Comparison of ENCODE assay signal across 8 mouse cellular contexts in genomic region chr7:44406015-44406355, GRCm38 (mm10). TPM values are rescaled to one million over a fixed set of nuclear protein-coding genes. Genes with fewer than 3 reads are reported as not detected.
DNase-seq lines count a peak whose midpoint lies in the region; ATAC-seq and TF ChIP-seq lines count a peak whose summit lies in the region.

No protein-coding gene starts in this region.

- no peak overlapping the region for H3K27ac ChIP-seq in heart, embryonic 16.5 days (ENCODE audit: low read length)
- H3K27ac ChIP-seq in MEL (ENCODE audit: control insufficient read depth, low read depth, low read length): no peak overlapping the region
- no peak overlapping the region for H3K27ac ChIP-seq in embryonic facial prominence, embryonic 13.5 days
- no peak overlapping the region for H3K27ac ChIP-seq in liver, embryonic 15.5 days (replicated peaks)

- no peaks in the 10 kb centered on the region for H3K4me1 ChIP-seq in heart, embryonic 16.5 days (ENCODE audit: control insufficient read depth, insufficient read depth, low read length)
- peaks cover 0 to 9% of the 10 kb centered on the region in 2 experiments; a peak in 2 of 4 replicates for H3K4me1 ChIP-seq in MEL (ENCODE audit: control insufficient read depth in 1 of 2, insufficient read depth in 2 of 2, low read length in 2 of 2)
- no peaks in the 10 kb centered on the region; the same call in 1 of the 2 replicates for H3K4me1 ChIP-seq in embryonic facial prominence, embryonic 13.5 days
- H3K4me1 ChIP-seq in liver, embryonic 15.5 days (replicated peaks): peaks cover 11% of the 10 kb centered on the region

- no peaks in the 10 kb centered on the region for H3K36me3 ChIP-seq in heart, embryonic 16.5 days (ENCODE audit: control insufficient read depth, insufficient read depth)
- H3K36me3 ChIP-seq in MEL (ENCODE audit: control insufficient read depth in 1 of 2, insufficient read depth in 2 of 2, low read length in 2 of 2): peaks cover 0 to 2% of the 10 kb centered on the region in 2 experiments; a peak in 1 of 4 replicates
- H3K36me3 ChIP-seq in embryonic facial prominence, embryonic 13.5 days: no peaks in the 10 kb centered on the region
- no peaks in the 10 kb centered on the region for H3K36me3 ChIP-seq in liver, embryonic 15.5 days (replicated peaks)

- WGBS in heart, embryonic 16.5 days: under 1% methylated on average over 5 of the region's 5 CpGs
- 0% methylated on average over 5 of the region's 5 CpGs for WGBS in embryonic facial prominence, embryonic 13.5 days
- WGBS in liver, embryonic 15.5 days (ENCODE audit: insufficient replicate concordance): 4% methylated on average over 5 of the region's 5 CpGs

- no peak for TF ChIP-seq RAD21 in MEL (IDR thresholded peaks at IDR 0.05; ENCODE audit: low read depth, low read length)

- no peak for TF ChIP-seq CTCF in MEL (IDR thresholded peaks at IDR 0.05 in 2 of 3, conservative IDR thresholded peaks at IDR 0.05 in 1 of 3; ENCODE audit: control insufficient read depth in 1 of 3, insufficient read depth in 1 of 3, low read depth in 2 of 3, low read length in 3 of 3, poor library complexity in 1 of 3, severe bottlenecking in 1 of 3)

- H3K9ac ChIP-seq in heart, embryonic 16.5 days (ENCODE audit: low read length): no peak overlapping the region
- no peak overlapping the region for H3K9ac ChIP-seq in MEL (ENCODE audit: control insufficient read depth, low read depth, low read length, poor library complexity, severe bottlenecking)
- no peak overlapping the region for H3K9ac ChIP-seq in embryonic facial prominence, embryonic 13.5 days
- no peak overlapping the region for H3K9ac ChIP-seq in liver, embryonic 15.5 days

- TF ChIP-seq POLR2A in MEL (IDR thresholded peaks at IDR 0.05; ENCODE audit: control insufficient read depth in 1 of 2, insufficient read depth in 1 of 2, low read depth in 1 of 2, low read length in 2 of 2, poor library complexity in 1 of 2): no peak

- H3K9me3 ChIP-seq in heart, embryonic 16.5 days (replicated peaks; ENCODE audit: control insufficient read depth, low read length): no peaks in the 10 kb centered on the region
- no peaks in the 10 kb centered on the region for H3K9me3 ChIP-seq in MEL (replicated peaks; ENCODE audit: insufficient read depth, low read length)
- no peaks in the 10 kb centered on the region for H3K9me3 ChIP-seq in embryonic facial prominence, embryonic 13.5 days
- H3K9me3 ChIP-seq in liver, embryonic 15.5 days (replicated peaks): no peaks in the 10 kb centered on the region

- peak overlapping the region; percentile 69 for H3K4me2 ChIP-seq in heart, embryonic 16.5 days (ENCODE audit: low read depth, low read length)
- peak overlapping the region; percentile 61 for H3K4me2 ChIP-seq in embryonic facial prominence, embryonic 13.5 days
- H3K4me2 ChIP-seq in liver, embryonic 15.5 days: peak overlapping the region; percentile 63

- TF ChIP-seq EP300 in MEL (IDR thresholded peaks at IDR 0.05; ENCODE audit: low read depth in 1 of 2, low read length in 2 of 2): no peak

- no peaks in the 10 kb centered on the region for H3K27me3 ChIP-seq in heart, embryonic 16.5 days (ENCODE audit: control insufficient read depth, insufficient read depth, low read length)
- no peaks in the 10 kb centered on the region for H3K27me3 ChIP-seq in MEL (ENCODE audit: control insufficient read depth in 1 of 2, insufficient read depth in 2 of 2, low read length in 2 of 2)
- peaks cover 31% of the 10 kb centered on the region for H3K27me3 ChIP-seq in embryonic facial prominence, embryonic 13.5 days
- H3K27me3 ChIP-seq in liver, embryonic 15.5 days: peaks cover 38% of the 10 kb centered on the region

- DNase-seq in heart, adult 8-10 months (ENCODE audit: low spot score): no peak
- DNase-seq in MEL (ENCODE audit: low read depth, low spot score): no peak
- DNase-seq in adrenal gland, adult (ENCODE audit: inconsistent age in 2 of 2, low spot score in 1 of 2): no peak
- no peak for DNase-seq in right cerebral cortex, adult 2 months (ENCODE audit: low spot score in 2 of 2)
- DNase-seq in kidney, postnatal 4 days: no peak

- ATAC-seq in heart, embryonic 16.5 days (replicated peaks; ENCODE audit: extremely low read depth, insufficient read depth, low FRiP score): no peak
- ATAC-seq in embryonic facial prominence, embryonic 13.5 days (ENCODE audit: insufficient number of reproducible peaks, insufficient read depth, low FRiP score, low TSS enrichment, low read depth): peak; percentile 3; the same call in 1 of the 2 replicates
- ATAC-seq in liver, embryonic 15.5 days (ENCODE audit: insufficient read depth): peak; percentile 22; the same call in 1 of the 2 replicates

- no peaks in the 10 kb centered on the region for H3K79me2 ChIP-seq in MEL (ENCODE audit: control insufficient read depth, insufficient read depth, low read length, poor library complexity)

- H3K4me3 ChIP-seq in heart, embryonic 16.5 days (ENCODE audit: low read length): no peak overlapping the region
- no peak overlapping the region for H3K4me3 ChIP-seq in MEL (ENCODE audit: control insufficient read depth in 1 of 2, insufficient read depth in 1 of 2, low read depth in 2 of 2, low read length in 2 of 2)
- peak overlapping the region; percentile 42; the same call in 1 of the 2 replicates for H3K4me3 ChIP-seq in embryonic facial prominence, embryonic 13.5 days
- no peak overlapping the region for H3K4me3 ChIP-seq in liver, embryonic 15.5 days (replicated peaks)

TF ChIP-seq in MEL, 35 proteins besides CTCF, POLR2A, EP300 and RAD21:
- TF ChIP-seq NRF1 (IDR thresholded peaks at IDR 0.05; ENCODE audit: insufficient read depth, low read depth, low read length, poor library complexity, severe bottlenecking): peak; percentile 74
- TF ChIP-seq MAX (IDR thresholded peaks at IDR 0.05; ENCODE audit: low read length): peak; percentile 48
- no peak for TF ChIP-seq SMC3 (IDR thresholded peaks at IDR 0.05; ENCODE audit: low read depth, low read length)
- TF ChIP-seq E2F4 (IDR thresholded peaks at IDR 0.05; ENCODE audit: borderline replicate concordance, low read depth, low read length): 0 out of 2 replicates have a peak, but pooled peaks have one; percentile 59

RNA-seq across cellular contexts. Expression of gene 1700008O03Rik, which starts 20.4 kb away (rescaled TPM):
- 0.32 and 0.41 TPM in 2 replicates for polyA plus RNA-seq in heart, embryonic 16.5 days (2015; fragmentation: Nextera tagmentation; extraction: Ambion mirVana)
- total RNA-seq in heart, adult 8-10 months (2022): under 1 TPM in 1 of 4 experiments, not detected in 3; 0.46 TPM
- not detected in 2 replicates for total RNA-seq in MEL (2012; rRNA removed)
- under 1 TPM in 1 of 2 experiments, not detected in 1; 0.95 TPM for polyA plus RNA-seq in MEL (2012; ENCODE audit: insufficient read depth in 1 of 2, insufficient read length in 2 of 2, low read depth in 1 of 2, low replicate concordance in 2 of 2, missing spikeins in 1 of 2)
- 0.19 and 1.4 TPM in 2 replicates for polyA plus RNA-seq in embryonic facial prominence, embryonic 13.5 days (2015; fragmentation: Nextera tagmentation; extraction: Ambion mirVana)
- 0.16 TPM in 1 of 2 replicates, not detected in the other for polyA plus RNA-seq in liver, embryonic 15.5 days (2015; fragmentation: Nextera tagmentation; extraction: Ambion mirVana)

RNA-seq across cellular contexts. Expression of gene Syt3, which starts 22.1 kb away (rescaled TPM):
- polyA plus RNA-seq in heart, embryonic 16.5 days (2015; fragmentation: Nextera tagmentation; extraction: Ambion mirVana): 0.62 and 0.70 TPM in 2 replicates
- total RNA-seq in heart, adult 8-10 months (2022): 1 to 10 TPM; 2.4 to 3.7 (median 3.1) TPM
- total RNA-seq in MEL (2012; rRNA removed): 0.08 and 0.20 TPM in 2 replicates
- polyA plus RNA-seq in MEL (2012; ENCODE audit: insufficient read depth in 1 of 2, insufficient read length in 2 of 2, low read depth in 1 of 2, low replicate concordance in 2 of 2, missing spikeins in 1 of 2): under 1 TPM in 1 of 2 experiments, not detected in 1; 0.56 TPM
- polyA plus RNA-seq in embryonic facial prominence, embryonic 13.5 days (2015; fragmentation: Nextera tagmentation; extraction: Ambion mirVana): 4.1 and 4.9 TPM in 2 replicates
- polyA plus RNA-seq in liver, embryonic 15.5 days (2015; fragmentation: Nextera tagmentation; extraction: Ambion mirVana): not detected in 2 replicates

RNA-seq across cellular contexts. Expression of gene Lrrc4b, which starts 22.8 kb away (rescaled TPM):
- polyA plus RNA-seq in heart, embryonic 16.5 days (2015; fragmentation: Nextera tagmentation; extraction: Ambion mirVana): 1.2 and 1.3 TPM in 2 replicates
- 10 to 100 TPM; 33.5 to 37.9 (median 36.4) TPM for total RNA-seq in heart, adult 8-10 months (2022)
- total RNA-seq in MEL (2012; rRNA removed): 0.52 and 0.58 TPM in 2 replicates
- polyA plus RNA-seq in MEL (2012; ENCODE audit: insufficient read depth in 1 of 2, insufficient read length in 2 of 2, low read depth in 1 of 2, low replicate concordance in 2 of 2, missing spikeins in 1 of 2): 1 to 10 TPM in 1 of 2 experiments, not detected in 1; 4.4 TPM
- 1.5 and 1.6 TPM in 2 replicates for polyA plus RNA-seq in embryonic facial prominence, embryonic 13.5 days (2015; fragmentation: Nextera tagmentation; extraction: Ambion mirVana)
- polyA plus RNA-seq in liver, embryonic 15.5 days (2015; fragmentation: Nextera tagmentation; extraction: Ambion mirVana): 0.03 TPM in 1 of 2 replicates, not detected in the other

RNA-seq across cellular contexts. Expression of gene Aspdh, which starts 59.2 kb away (rescaled TPM):
- 0.62 and 1.2 TPM in 2 replicates for polyA plus RNA-seq in heart, embryonic 16.5 days (2015; fragmentation: Nextera tagmentation; extraction: Ambion mirVana)
- 1 to 10 TPM in 1 of 4 experiments, under 1 TPM in 1, not detected in 2; 0.79 to 1.5 TPM for total RNA-seq in heart, adult 8-10 months (2022)
- not detected in 2 replicates for total RNA-seq in MEL (2012; rRNA removed)
- polyA plus RNA-seq in MEL (2012; ENCODE audit: insufficient read depth in 1 of 2, insufficient read length in 2 of 2, low read depth in 1 of 2, low replicate concordance in 2 of 2, missing spikeins in 1 of 2): under 1 TPM in 1 of 2 experiments, not detected in 1; 0.89 TPM
- polyA plus RNA-seq in embryonic facial prominence, embryonic 13.5 days (2015; fragmentation: Nextera tagmentation; extraction: Ambion mirVana): 0.69 and 2.2 TPM in 2 replicates
- polyA plus RNA-seq in liver, embryonic 15.5 days (2015; fragmentation: Nextera tagmentation; extraction: Ambion mirVana): 14.3 and 17.3 TPM in 2 replicates
